Mouse (Mus musculus): Measurements from ENCODE around the gene Rab3c.

Rab3c gene

GRCm38 (mm10) chr13:110280563-110281144 lies at the start of gene Rab3c:
Rab3c (minus strand) TSS chr13:110280996.
- DNase-seq (ENCODE audit: low read depth in 1 of 2, low spot score in 2 of 2): no peak

- no peak for DNase-seq (ENCODE audit: low read depth in 1 of 2, low spot score in 2 of 2)
Measured at GRCm38 (mm10) chr13:110318746-110319145, 38.0 kb upstream of the Rab3c start.

- no peak for DNase-seq (ENCODE audit: low read depth in 1 of 2, low spot score in 2 of 2)
Measured at GRCm38 (mm10) chr13:110307188-110307587, 26.4 kb upstream of the Rab3c start.

- DNase-seq (ENCODE audit: low read depth in 1 of 2, low spot score in 2 of 2): no peak
Measured at GRCm38 (mm10) chr13:110297112-110297511, 16.3 kb upstream of the Rab3c start.

GRCm38 (mm10) chr13:110288499-110288898 lies 7.7 kb upstream of the Rab3c start:
- no peak for DNase-seq (ENCODE audit: low read depth in 1 of 2, low spot score in 2 of 2)

- no peak for DNase-seq (ENCODE audit: low read depth in 1 of 2, low spot score in 2 of 2)
Measured at GRCm38 (mm10) chr13:110283781-110284180, 3.0 kb upstream of the Rab3c start.

GRCm38 (mm10) chr13:110280028-110280562 lies 701 bp downstream of the Rab3c start:
- DNase-seq (ENCODE audit: low read depth in 1 of 2, low spot score in 2 of 2): no peak

- DNase-seq (ENCODE audit: low read depth in 1 of 2, low spot score in 2 of 2): no peak
Measured at GRCm38 (mm10) chr13:110278976-110279736, 1.6 kb downstream of the Rab3c start.

- no peak for DNase-seq (ENCODE audit: low read depth in 1 of 2, low spot score in 2 of 2)
Measured at GRCm38 (mm10) chr13:110277709-110278108, 3.1 kb downstream of the Rab3c start.

- no peak for DNase-seq (ENCODE audit: low read depth in 1 of 2, low spot score in 2 of 2)
Measured at GRCm38 (mm10) chr13:110275471-110275870, 5.3 kb downstream of the Rab3c start.

- DNase-seq (ENCODE audit: low read depth in 1 of 2, low spot score in 2 of 2): no peak
Measured at GRCm38 (mm10) chr13:110260649-110261048, 20.1 kb downstream of the Rab3c start.

GRCm38 (mm10) chr13:110251453-110251852 lies 29.3 kb downstream of the Rab3c start:
- no peak for DNase-seq (ENCODE audit: low read depth in 1 of 2, low spot score in 2 of 2)

GRCm38 (mm10) chr13:110248481-110248880 lies 32.3 kb downstream of the Rab3c start:
- no peak for DNase-seq (ENCODE audit: low read depth in 1 of 2, low spot score in 2 of 2)

- no peak for DNase-seq (ENCODE audit: low read depth in 1 of 2, low spot score in 2 of 2)
Measured at GRCm38 (mm10) chr13:110238970-110239369, 41.8 kb downstream of the Rab3c start.

- DNase-seq (ENCODE audit: low read depth in 1 of 2, low spot score in 2 of 2): no peak
Measured at GRCm38 (mm10) chr13:110237209-110237935, 43.4 kb downstream of the Rab3c start.

GRCm38 (mm10) chr13:110233364-110233763 lies 47.4 kb downstream of the Rab3c start:
- DNase-seq (ENCODE audit: low read depth in 1 of 2, low spot score in 2 of 2): no peak

GRCm38 (mm10) chr13:110231086-110231688 lies 49.6 kb downstream of the Rab3c start:
- DNase-seq (ENCODE audit: low read depth in 1 of 2, low spot score in 2 of 2): no peak

- no peak for DNase-seq (ENCODE audit: low read depth in 1 of 2, low spot score in 2 of 2)
Measured at GRCm38 (mm10) chr13:110230046-110230445, 50.8 kb downstream of the Rab3c start.

- no peak for DNase-seq (ENCODE audit: low read depth in 1 of 2, low spot score in 2 of 2)
Measured at GRCm38 (mm10) chr13:110219195-110219594, 61.6 kb downstream of the Rab3c start.

- DNase-seq (ENCODE audit: low read depth in 1 of 2, low spot score in 2 of 2): no peak
Measured at GRCm38 (mm10) chr13:110218497-110218896, 62.3 kb downstream of the Rab3c start.

- no peak for DNase-seq (ENCODE audit: low read depth in 1 of 2, low spot score in 2 of 2)
Measured at GRCm38 (mm10) chr13:110211526-110212075, 69.2 kb downstream of the Rab3c start.

All from monocyte, adult 2 months (primary cell).